Mouse (Mus musculus): Measurements from ENCODE around the gene Hipk3. TPM values are rescaled to one million over a fixed set of nuclear protein-coding genes. Genes with fewer than 3 reads are reported as not detected.

The Hipk3 gene
- total RNA-seq, 2 experiments from 2014 or later = 35.9 to 36.0 TPM

DNA sequence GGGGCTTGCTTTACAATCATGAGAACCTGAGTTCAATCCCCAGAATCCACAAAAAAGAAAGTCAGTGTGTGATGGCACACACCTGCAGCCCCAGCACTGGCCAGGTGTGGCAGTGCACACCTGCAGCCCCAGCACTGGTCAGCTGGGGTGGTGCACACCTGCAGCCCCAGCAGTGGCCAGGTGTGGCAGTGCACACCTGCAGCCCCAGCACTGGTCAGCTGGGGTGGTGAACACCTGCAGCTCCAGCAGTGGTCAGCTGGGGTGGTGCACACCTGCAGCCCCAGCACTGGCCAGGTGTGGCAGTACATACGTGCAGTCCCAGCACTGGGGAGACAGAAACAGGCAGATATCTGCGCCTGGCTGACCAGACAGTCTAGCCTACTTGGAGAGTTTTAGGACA, 116.3 kb downstream of the Hipk3 start:
- no peak for ATAC-seq (replicated peaks; ENCODE audit: poor library complexity, severe bottlenecking)

Other genes starting within 250 kb of the Hipk3 start
- not detected in 2 replicates for gene D430041D05Rik, start 83.4 kb downstream of the Hipk3 start, total RNA-seq (2014; fragmentation: Nextera tagmentation)
- gene D430041D05Rik, start 83.4 kb downstream of the Hipk3 start, total RNA-seq (2017) = not detected in 2 replicates
- 54.8 and 64.6 TPM in 2 replicates for gene Cstf3, start 96.1 kb upstream of the Hipk3 start, total RNA-seq (2014; fragmentation: Nextera tagmentation)
- gene Cstf3, start 96.1 kb upstream of the Hipk3 start, total RNA-seq (2017) = 20.0 and 20.6 TPM in 2 replicates
- gene Tcp11l1, start 217.7 kb upstream of the Hipk3 start, total RNA-seq (2014; fragmentation: Nextera tagmentation) = 18.3 and 21.3 TPM in 2 replicates
- 7.9 and 10.5 TPM in 2 replicates for gene Tcp11l1, start 217.7 kb upstream of the Hipk3 start, total RNA-seq (2017)
- not detected in 2 replicates for gene Pin1rt1, start 221.9 kb upstream of the Hipk3 start, total RNA-seq (2014; fragmentation: Nextera tagmentation)
- not detected in 2 replicates for gene Pin1rt1, start 221.9 kb upstream of the Hipk3 start, total RNA-seq (2017)
- gene Depdc7, start 248.4 kb upstream of the Hipk3 start, total RNA-seq (2014; fragmentation: Nextera tagmentation) = 2.4 and 2.9 TPM in 2 replicates
- gene Depdc7, start 248.4 kb upstream of the Hipk3 start, total RNA-seq (2017) = 4.7 and 11.6 TPM in 2 replicates

Data from granulocyte monocyte progenitor cell, adult 5-6 weeks (primary cell).